Mouse (Mus musculus) ES-Bruce4 (cell line): ENCODE measurements around the gene Hfm1. TPM values are rescaled to one million over a fixed set of nuclear protein-coding genes. Genes with fewer than 3 reads are reported as not detected.
A peak's percentile ranks its signal among the peaks of the same experiment; 100 is the strongest.

Experiments used
- H3K27ac ChIP-seq: 2 replicates; pipeline ENCODE4 v1.5.1; 2012; ENCODE audit warnings: low read length, inconsistent platforms; ENCODE audit not compliant: insufficient read depth
- H3K27me3 ChIP-seq: 2 replicates; pipeline ENCODE4 v1.6.1; 2012; ENCODE audit warnings: mild to moderate bottlenecking, low read length, inconsistent platforms; ENCODE audit not compliant: control insufficient read depth, poor library complexity, insufficient read depth, severe bottlenecking
- H3K36me3 ChIP-seq: 2 replicates; pipeline ENCODE4 v1.6.1; 2012; ENCODE audit warnings: inconsistent platforms, mild to moderate bottlenecking, low read length, moderate library complexity; ENCODE audit not compliant: control insufficient read depth, poor library complexity, insufficient read depth, severe bottlenecking
- H3K4me1 ChIP-seq: one replicate; pipeline ENCODE4 v1.8.1; 2011; ENCODE audit warnings: low read length; ENCODE audit not compliant: control insufficient read depth, insufficient read depth
- H3K4me3 ChIP-seq: 2 replicates; pipeline ENCODE4 v1.5.1; 2011; ENCODE audit warnings: low read depth, mild to moderate bottlenecking, low read length
- H3K9ac ChIP-seq: 2 replicates; pipeline ENCODE4 v1.6.1; 2012; ENCODE audit warnings: low read depth, mild to moderate bottlenecking, inconsistent platforms; ENCODE audit not compliant: poor library complexity, severe bottlenecking
- H3K9me3 ChIP-seq: replicated peaks from 2 replicates; pipeline ENCODE4 v1.6.1; 2012; ENCODE audit warnings: mild to moderate bottlenecking, low read length, inconsistent platforms; ENCODE audit not compliant: control insufficient read depth, poor library complexity, insufficient read depth, severe bottlenecking
- CTCF ChIP-seq: IDR thresholded peaks from one replicate; pipeline ENCODE4 v1.8.1; 2011; ENCODE audit warnings: low read depth, low read length
- EP300 ChIP-seq: IDR thresholded peaks from 2 replicates; pipeline ENCODE4 v1.6.1; 2011; ENCODE audit warnings: low read depth, low read length; ENCODE audit not compliant: insufficient read depth
- POLR2A ChIP-seq: IDR thresholded peaks from one replicate; pipeline ENCODE4 v1.8.1; 2011; ENCODE audit warnings: low read length; ENCODE audit not compliant: insufficient read depth
- polyA plus RNA-seq: library from polyadenylated mRNA; stranded (reverse); fragments of >200 nt; gene quantifications from 2 replicates; pipeline ENCODE4 v1.2.4, GENCODE M21; 2011; ENCODE audit warnings: low read depth; ENCODE audit not compliant: missing spikeins, insufficient read depth, insufficient read length

The Hfm1 gene
- polyA plus RNA-seq, 1 experiment, result 2.8 TPM

DNA sequence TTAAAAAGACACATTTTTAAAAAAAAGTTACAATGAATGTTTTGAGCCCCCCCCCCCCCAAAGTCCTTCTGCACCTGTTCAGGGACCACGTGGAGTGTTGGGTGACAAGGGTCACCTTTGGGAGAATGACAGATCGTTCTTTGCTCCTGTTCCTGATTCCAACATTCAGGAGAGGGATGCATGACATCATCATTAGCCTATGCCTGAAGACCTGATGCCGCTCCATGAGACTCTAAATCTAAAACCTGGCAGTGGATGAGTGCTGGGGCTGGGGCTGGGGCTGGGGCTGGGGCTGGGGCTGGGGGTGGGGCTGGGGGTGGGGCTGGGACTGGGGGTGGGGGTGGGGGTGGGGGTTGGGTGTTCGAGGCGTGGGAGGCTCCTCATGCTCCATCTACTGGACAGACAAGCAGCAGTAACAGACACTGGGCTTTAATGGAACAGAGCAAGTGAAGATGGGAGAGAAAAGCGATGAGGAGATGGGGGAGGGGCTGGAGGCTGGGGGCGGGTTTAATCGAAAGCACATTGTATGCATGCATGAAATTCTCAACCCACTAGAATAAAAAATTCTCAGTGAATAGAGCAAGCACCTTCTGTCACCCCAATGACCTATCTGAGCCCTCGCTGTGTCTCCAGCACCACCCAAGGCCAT, 124.8 kb downstream of the Hfm1 start:
- H3K36me3 ChIP-seq, result no peaks in the 10 kb centered on the region
- H3K4me3 ChIP-seq, result no peak overlapping the region
- H3K4me1 ChIP-seq, result peaks cover 2% of the 10 kb centered on the region
- TF ChIP-seq POLR2A, result no peak
- no peak for TF ChIP-seq EP300
- no peak for TF ChIP-seq CTCF
- no peaks in the 10 kb centered on the region for H3K27me3 ChIP-seq
- no peaks in the 10 kb centered on the region for H3K9me3 ChIP-seq
- no peak overlapping the region for H3K27ac ChIP-seq
- no peak overlapping the region for H3K9ac ChIP-seq

DNA sequence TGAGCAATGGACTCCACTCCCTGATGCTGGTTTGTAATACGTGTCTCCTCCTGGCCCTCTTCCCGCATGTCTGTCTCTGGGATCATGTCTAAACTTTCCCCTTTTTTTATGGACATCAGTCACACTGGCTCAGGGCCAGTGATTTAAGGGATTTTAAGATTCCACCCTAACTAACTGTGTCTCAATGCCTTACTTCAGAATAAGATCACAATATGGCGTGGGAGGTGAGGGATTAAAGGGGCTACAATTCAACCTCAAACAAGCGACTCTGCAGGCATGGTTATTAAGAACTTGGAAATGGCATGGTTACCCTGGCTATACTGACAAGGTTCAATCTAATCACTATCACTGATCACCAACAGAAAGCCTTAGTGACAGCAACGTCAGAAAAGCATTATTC, 128.2 kb downstream of the Hfm1 start:
- Histone ChIP-seq H3K9ac (no peak overlapping the region), H3K36me3 (no peaks in the 10 kb centered on the region), H3K9me3 (no peaks in the 10 kb centered on the region), H3K27ac (no peak overlapping the region), H3K4me1 (peaks cover 2% of the 10 kb centered on the region), H3K27me3 (no peaks in the 10 kb centered on the region), H3K4me3 (no peak overlapping the region)
- TF ChIP-seq CTCF, result no peak
- no peak for TF ChIP-seq POLR2A
- no peak for TF ChIP-seq EP300

- H3K27me3 ChIP-seq, result no peaks in the 10 kb centered on the region
Measured at GRCm38 (mm10) chr5:106791241-106791572, 134.9 kb downstream of the Hfm1 start.

DNA sequence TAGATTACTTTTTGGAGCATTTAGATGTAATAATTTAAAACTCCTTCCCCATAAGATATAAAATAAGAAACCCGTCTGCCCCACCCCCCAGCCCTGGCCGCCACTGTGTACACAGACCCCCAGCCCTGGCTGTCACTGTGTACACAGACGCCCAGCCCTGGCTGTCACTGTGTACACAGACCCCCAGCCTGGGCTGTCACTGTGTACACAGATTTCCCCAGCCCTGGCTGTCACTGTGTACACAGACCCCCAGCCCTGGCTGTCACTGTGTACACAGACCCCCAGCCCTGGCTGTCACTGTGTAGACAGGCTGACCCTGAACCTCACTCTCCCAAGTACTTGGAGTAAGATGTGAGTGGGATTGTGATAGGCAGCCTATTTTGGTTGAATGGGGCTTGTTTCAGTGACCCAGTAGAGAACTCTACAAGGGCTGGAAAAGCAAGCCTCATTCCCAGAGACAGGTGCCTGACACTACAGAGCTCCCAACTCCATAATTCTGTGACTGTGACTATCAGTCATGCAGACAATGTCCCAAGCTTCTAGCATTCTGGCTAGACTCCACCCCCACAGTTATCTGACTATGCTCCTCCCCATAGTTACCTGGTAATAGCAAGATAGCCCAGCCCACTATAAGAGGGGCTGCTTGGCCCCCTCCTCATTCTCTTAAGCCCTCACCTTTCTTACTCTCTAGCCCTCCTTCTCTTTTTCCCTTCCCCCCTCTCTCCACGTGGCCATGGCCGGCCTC, 135.5 kb downstream of the Hfm1 start:
- Histone ChIP-seq H3K4me3 (no peak overlapping the region), H3K27ac (no peak overlapping the region), H3K4me1 (peaks cover 2% of the 10 kb centered on the region), H3K9ac (no peak overlapping the region), H3K9me3 (no peaks in the 10 kb centered on the region), H3K36me3 (no peaks in the 10 kb centered on the region), H3K27me3 (no peaks in the 10 kb centered on the region)
- TF ChIP-seq CTCF (no peak), EP300 (no peak), POLR2A (no peak)

More at GRCm38 (mm10) chr5:106791241-106791572, 134.9 kb downstream of the Hfm1 start:
- TF ChIP-seq POLR2A, result no peak
- TF ChIP-seq EP300, result no peak
- peak; percentile 79 for TF ChIP-seq CTCF
- Histone ChIP-seq H3K4me3 (no peak overlapping the region), H3K36me3 (no peaks in the 10 kb centered on the region), H3K27ac (no peak overlapping the region), H3K9me3 (no peaks in the 10 kb centered on the region), H3K4me1 (peaks cover 2% of the 10 kb centered on the region), H3K9ac (no peak overlapping the region)

Other genes with a start within 250 kb of the Hfm1 start
- 87.2 and 92.0 TPM in 2 replicates for gene Zfp644, start 229.0 kb downstream of the Hfm1 start, polyA plus RNA-seq
- 49.9 and 58.1 TPM in 2 replicates for gene Cdc7, start 38.0 kb upstream of the Hfm1 start, polyA plus RNA-seq